Mouse (Mus musculus): ENCODE measurements at regions not wholly inside any gene's neighbourhood (a gene's known extent, or its start where the extent isn't known, plus 50 kb on each side); places are given as distances from the start of the nearest gene placed in this dataset.

DNA sequence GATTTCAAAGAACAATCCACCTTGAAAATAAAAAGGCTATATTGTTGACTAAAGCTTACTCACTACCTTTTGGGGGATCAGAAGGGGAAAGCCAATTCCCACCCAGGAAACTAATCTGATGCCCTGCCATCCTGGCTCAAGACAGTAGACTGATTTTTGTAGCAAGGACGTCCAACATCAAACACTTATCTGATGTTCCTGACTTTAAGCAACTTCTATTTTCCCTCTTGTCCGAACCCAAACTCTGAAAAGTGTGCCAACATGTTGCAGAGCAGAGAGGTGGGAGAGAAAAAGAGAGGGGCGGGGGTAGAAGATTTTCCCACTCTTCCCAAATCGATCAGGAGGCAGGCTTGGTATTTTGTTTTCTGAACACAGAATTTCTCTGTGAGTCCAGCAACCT lies 201.0 kb downstream of the Nr2f2 start:
- no peak overlapping the region for H3K4me3 ChIP-seq (ENCODE audit: insufficient read depth, low read depth, low read length)
- no peak overlapping the region for H3K27ac ChIP-seq (replicated peaks; ENCODE audit: insufficient read depth, low read depth, low read length)
- DNase-seq (ENCODE audit: extremely low read depth, low read depth, low spot score) = no peak
- no peaks in the 10 kb centered on the region for H3K4me1 ChIP-seq (ENCODE audit: control insufficient read depth, insufficient read depth, low read length)
- 69% methylated on average over 4 of the region's 4 CpGs for WGBS
- H3K27me3 ChIP-seq (ENCODE audit: control insufficient read depth, insufficient read depth, low read length) = no peaks in the 10 kb centered on the region
- no peak for TF ChIP-seq CTCF (IDR thresholded peaks at IDR 0.05; ENCODE audit: low read depth, low read length)
- TF ChIP-seq POLR2A (IDR thresholded peaks at IDR 0.05; ENCODE audit: extremely low read depth, insufficient read depth, low read length) = no peak
- no peaks in the 10 kb centered on the region for H3K79me2 ChIP-seq (ENCODE audit: control insufficient read depth, insufficient read depth, low read length)
- no peak overlapping the region for H3K9ac ChIP-seq (ENCODE audit: low read depth, low read length)
- H3K36me3 ChIP-seq (ENCODE audit: control insufficient read depth, insufficient read depth, low read length) = no peaks in the 10 kb centered on the region

DNA sequence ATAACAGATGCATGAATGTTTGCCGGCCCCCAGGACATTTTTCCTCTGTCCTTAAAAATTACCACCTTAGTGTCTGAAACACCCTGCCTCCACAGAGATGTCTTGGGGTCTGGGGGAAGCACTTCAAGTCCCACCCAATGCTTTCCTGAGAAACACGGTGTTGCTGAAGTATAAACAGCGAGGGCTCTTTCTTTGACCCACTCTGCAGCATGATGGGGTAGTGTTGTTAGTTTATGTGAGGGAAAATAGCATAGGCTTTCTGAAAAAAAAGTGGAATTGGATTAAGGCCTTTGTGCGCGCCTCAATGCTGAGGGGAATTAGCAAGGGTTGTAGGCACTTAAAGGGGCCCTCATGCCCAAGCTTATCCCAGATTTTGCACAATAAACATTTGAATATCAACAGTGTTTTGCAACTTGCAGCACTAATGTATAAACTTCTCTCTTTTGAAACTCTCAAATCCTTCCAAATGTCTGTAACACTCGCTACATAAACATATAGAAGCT lies 201.8 kb downstream of the Nr2f2 start:
- TF ChIP-seq POLR2A (IDR thresholded peaks at IDR 0.05; ENCODE audit: extremely low read depth, insufficient read depth, low read length) (no peak), CTCF (IDR thresholded peaks at IDR 0.05; ENCODE audit: low read depth, low read length) (no peak)
- no peak overlapping the region for H3K4me3 ChIP-seq (ENCODE audit: insufficient read depth, low read depth, low read length)
- H3K4me1 ChIP-seq (ENCODE audit: control insufficient read depth, insufficient read depth, low read length) = no peaks in the 10 kb centered on the region
- H3K79me2 ChIP-seq (ENCODE audit: control insufficient read depth, insufficient read depth, low read length) = no peaks in the 10 kb centered on the region
- no peaks in the 10 kb centered on the region for H3K36me3 ChIP-seq (ENCODE audit: control insufficient read depth, insufficient read depth, low read length)
- WGBS = 74% methylated on average over 6 of the region's 6 CpGs
- no peaks in the 10 kb centered on the region for H3K27me3 ChIP-seq (ENCODE audit: control insufficient read depth, insufficient read depth, low read length)
- no peak overlapping the region for H3K9ac ChIP-seq (ENCODE audit: low read depth, low read length)
- DNase-seq (ENCODE audit: extremely low read depth, low read depth, low spot score) = no peak
- H3K27ac ChIP-seq (replicated peaks; ENCODE audit: insufficient read depth, low read depth, low read length) = no peak overlapping the region

DNA sequence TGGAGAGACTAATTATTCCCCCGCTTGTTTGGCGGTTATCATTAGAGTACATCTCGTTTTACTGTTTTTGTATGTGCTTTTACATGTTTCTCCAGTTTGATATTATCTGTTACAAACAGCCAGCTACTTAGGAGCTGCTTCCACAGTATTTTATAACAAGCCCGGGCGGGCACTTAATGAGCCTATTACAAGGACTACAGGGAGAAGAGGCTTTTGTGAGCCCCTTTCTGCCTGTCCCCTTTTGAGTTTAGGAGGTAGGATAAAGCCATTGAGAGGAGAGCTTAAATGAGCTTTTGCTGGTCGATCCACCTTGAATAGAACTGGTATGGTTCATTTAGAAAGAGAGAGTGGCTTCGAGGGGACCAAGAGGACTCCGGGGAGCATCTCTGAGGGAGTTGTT lies 208.0 kb downstream of the Nr2f2 start:
- H3K79me2 ChIP-seq (ENCODE audit: control insufficient read depth, insufficient read depth, low read length) = no peaks in the 10 kb centered on the region
- WGBS = 83% methylated on average over 8 of the region's 8 CpGs
- TF ChIP-seq POLR2A (IDR thresholded peaks at IDR 0.05; ENCODE audit: extremely low read depth, insufficient read depth, low read length) = no peak
- no peak for TF ChIP-seq CTCF (IDR thresholded peaks at IDR 0.05; ENCODE audit: low read depth, low read length)
- no peak overlapping the region for H3K9ac ChIP-seq (ENCODE audit: low read depth, low read length)
- no peaks in the 10 kb centered on the region for H3K27me3 ChIP-seq (ENCODE audit: control insufficient read depth, insufficient read depth, low read length)
- no peak overlapping the region for H3K27ac ChIP-seq (replicated peaks; ENCODE audit: insufficient read depth, low read depth, low read length)
- no peaks in the 10 kb centered on the region for H3K4me1 ChIP-seq (ENCODE audit: control insufficient read depth, insufficient read depth, low read length)
- no peak overlapping the region for H3K4me3 ChIP-seq (ENCODE audit: insufficient read depth, low read depth, low read length)
- DNase-seq (ENCODE audit: extremely low read depth, low read depth, low spot score) = no peak
- H3K36me3 ChIP-seq (ENCODE audit: control insufficient read depth, insufficient read depth, low read length) = no peaks in the 10 kb centered on the region

DNA sequence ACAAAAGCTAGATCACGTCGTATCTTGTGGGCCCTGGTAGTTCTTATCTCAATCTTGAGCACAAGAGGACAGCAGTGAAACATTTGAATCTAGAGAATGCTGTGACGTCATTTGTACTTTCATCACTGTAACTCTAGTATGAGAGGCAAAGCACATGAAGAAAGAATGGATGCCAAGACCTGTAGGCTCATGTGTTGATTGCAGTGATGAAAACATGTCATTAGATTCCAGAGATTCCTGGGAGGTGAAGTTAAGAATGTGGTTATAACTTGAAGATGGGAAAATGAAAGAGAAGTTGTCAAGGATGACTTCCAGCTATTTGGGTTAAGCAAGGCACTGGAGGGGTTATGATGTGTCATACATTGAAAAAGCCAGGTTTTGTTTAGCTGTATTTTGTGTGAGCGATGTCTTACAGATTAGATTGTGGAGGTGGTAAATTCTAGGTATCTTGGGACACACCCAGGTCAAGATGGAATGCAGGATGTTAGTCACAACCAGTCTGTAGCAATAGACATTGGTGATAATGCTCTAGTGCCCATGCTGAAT lies 221.7 kb downstream of the Nr2f2 start:
- H3K9ac ChIP-seq (ENCODE audit: low read depth, low read length) = no peak overlapping the region
- H3K79me2 ChIP-seq (ENCODE audit: control insufficient read depth, insufficient read depth, low read length) = no peaks in the 10 kb centered on the region
- no peaks in the 10 kb centered on the region for H3K4me1 ChIP-seq (ENCODE audit: control insufficient read depth, insufficient read depth, low read length)
- H3K4me3 ChIP-seq (ENCODE audit: insufficient read depth, low read depth, low read length) = no peak overlapping the region
- 64% methylated on average over 4 of the region's 4 CpGs for WGBS
- TF ChIP-seq CTCF (IDR thresholded peaks at IDR 0.05; ENCODE audit: low read depth, low read length) = no peak
- no peak for TF ChIP-seq POLR2A (IDR thresholded peaks at IDR 0.05; ENCODE audit: extremely low read depth, insufficient read depth, low read length)
- H3K27me3 ChIP-seq (ENCODE audit: control insufficient read depth, insufficient read depth, low read length) = no peaks in the 10 kb centered on the region
- no peak overlapping the region for H3K27ac ChIP-seq (replicated peaks; ENCODE audit: insufficient read depth, low read depth, low read length)
- DNase-seq (ENCODE audit: extremely low read depth, low read depth, low spot score) = no peak
- H3K36me3 ChIP-seq (ENCODE audit: control insufficient read depth, insufficient read depth, low read length) = no peaks in the 10 kb centered on the region

DNA sequence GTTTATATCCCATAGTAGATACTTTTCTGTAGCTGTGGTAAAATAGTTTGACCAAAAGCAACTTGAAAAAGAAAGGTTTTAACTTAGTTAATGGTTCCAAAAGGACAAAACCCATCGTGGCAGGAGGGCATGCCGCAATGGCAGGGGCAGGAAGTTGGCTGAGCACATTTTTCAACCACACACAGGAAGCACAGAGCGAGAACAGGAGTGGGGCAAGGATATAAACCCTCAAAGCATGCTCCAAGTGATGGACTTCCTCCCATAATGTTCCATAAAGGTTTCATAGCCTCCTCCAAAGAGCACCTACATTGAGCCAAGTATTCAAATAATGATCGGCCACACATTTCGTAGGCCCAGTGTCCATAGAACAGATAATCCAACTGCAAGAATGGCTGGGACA lies 229.7 kb downstream of the Nr2f2 start:
- WGBS = 87% methylated on average over 5 of the region's 5 CpGs
- no peaks in the 10 kb centered on the region for H3K4me1 ChIP-seq (ENCODE audit: control insufficient read depth, insufficient read depth, low read length)

DNA sequence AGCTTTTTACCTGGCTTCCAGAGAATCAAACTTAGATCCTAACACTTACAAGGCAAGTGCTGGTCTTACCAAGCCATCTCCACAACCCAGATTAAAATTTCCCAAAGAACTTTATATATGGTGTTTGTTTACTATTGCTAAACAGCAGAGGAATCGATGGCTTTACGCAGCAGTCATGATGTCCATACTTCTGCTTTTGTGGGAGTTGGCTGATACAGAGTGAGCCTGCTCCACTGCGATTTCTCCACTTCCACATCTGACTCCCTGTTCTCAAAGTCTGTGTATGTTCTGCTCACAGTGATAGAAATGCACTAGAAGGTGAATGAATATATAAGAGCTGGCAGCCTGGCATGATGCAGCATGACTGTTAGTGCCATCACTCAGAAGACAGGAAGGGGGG lies 231.1 kb downstream of the Nr2f2 start:
- Histone ChIP-seq H3K4me3 (ENCODE audit: insufficient read depth, low read depth, low read length) (no peak overlapping the region), H3K27me3 (ENCODE audit: control insufficient read depth, insufficient read depth, low read length) (no peaks in the 10 kb centered on the region)
- WGBS = 89% methylated on average over 3 of the region's 3 CpGs

More for the DNA sequence above, 229.7 kb downstream of the Nr2f2 start:
- Histone ChIP-seq H3K79me2 (ENCODE audit: control insufficient read depth, insufficient read depth, low read length) (no peaks in the 10 kb centered on the region), H3K36me3 (ENCODE audit: control insufficient read depth, insufficient read depth, low read length) (no peaks in the 10 kb centered on the region), H3K9ac (ENCODE audit: low read depth, low read length) (no peak overlapping the region), H3K27me3 (ENCODE audit: control insufficient read depth, insufficient read depth, low read length) (no peaks in the 10 kb centered on the region), H3K27ac (replicated peaks; ENCODE audit: insufficient read depth, low read depth, low read length) (no peak overlapping the region), H3K4me3 (ENCODE audit: insufficient read depth, low read depth, low read length) (no peak overlapping the region)
- no peak for TF ChIP-seq CTCF (IDR thresholded peaks at IDR 0.05; ENCODE audit: low read depth, low read length)
- no peak for DNase-seq (ENCODE audit: extremely low read depth, low read depth, low spot score)

More for the DNA sequence above, 231.1 kb downstream of the Nr2f2 start:
- no peaks in the 10 kb centered on the region for H3K4me1 ChIP-seq (ENCODE audit: control insufficient read depth, insufficient read depth, low read length)
- no peaks in the 10 kb centered on the region for H3K36me3 ChIP-seq (ENCODE audit: control insufficient read depth, insufficient read depth, low read length)
- no peaks in the 10 kb centered on the region for H3K79me2 ChIP-seq (ENCODE audit: control insufficient read depth, insufficient read depth, low read length)
- TF ChIP-seq POLR2A (IDR thresholded peaks at IDR 0.05; ENCODE audit: extremely low read depth, insufficient read depth, low read length) = no peak
- no peak for TF ChIP-seq CTCF (IDR thresholded peaks at IDR 0.05; ENCODE audit: low read depth, low read length)
- no peak overlapping the region for H3K9ac ChIP-seq (ENCODE audit: low read depth, low read length)
- no peak overlapping the region for H3K27ac ChIP-seq (replicated peaks; ENCODE audit: insufficient read depth, low read depth, low read length)
- no peak for DNase-seq (ENCODE audit: extremely low read depth, low read depth, low spot score)

Measured in liver, adult 2 months (tissue).